Mouse (Mus musculus): ENCODE measurements around the gene Ntn1. TPM values are rescaled to one million over a fixed set of nuclear protein-coding genes. Genes with fewer than 3 reads are reported as not detected.

Ntn1 gene
- polyA plus RNA-seq, 1 experiment from 2014 or later, result 6.7 TPM

DNA sequence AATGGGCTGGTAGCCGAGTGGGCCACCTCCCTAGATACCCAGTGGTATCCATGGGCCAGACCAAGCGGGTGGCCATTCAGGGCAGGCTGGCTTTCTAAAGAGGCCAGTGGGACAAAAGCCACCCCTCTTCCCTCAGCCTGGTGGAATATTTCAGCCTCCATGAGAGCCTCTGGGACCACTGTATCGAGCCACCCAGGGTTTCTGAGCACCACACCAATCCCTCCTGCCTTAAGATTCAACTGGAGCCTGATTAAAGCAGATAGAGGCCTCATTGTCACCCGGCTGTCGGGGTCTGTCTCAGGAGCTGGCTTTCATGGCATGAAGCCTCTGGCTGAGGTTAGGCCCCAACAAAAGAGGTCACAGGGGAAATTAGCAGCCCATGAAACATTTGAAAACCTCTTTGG, 174.0 kb downstream of the Ntn1 start:
- Histone ChIP-seq H3K9me3 (ENCODE audit: control insufficient read depth, low read length) (no peaks in the 10 kb centered on the region), H3K9ac (ENCODE audit: low read length) (no peak overlapping the region), H3K27ac (ENCODE audit: low read depth) (no peak overlapping the region), H3K4me1 (replicated peaks; ENCODE audit: control insufficient read depth, insufficient read depth, low read length) (peaks cover 10% of the 10 kb centered on the region), H3K4me3 (ENCODE audit: low read depth, low read length) (no peak overlapping the region), H3K36me3 (ENCODE audit: control insufficient read depth, insufficient read depth, low read length) (no peaks in the 10 kb centered on the region; the same call in 1 of the 2 replicates), H3K4me2 (ENCODE audit: low read length) (no peak overlapping the region), H3K27me3 (replicated peaks; ENCODE audit: control insufficient read depth, insufficient read depth, low read length) (no peaks in the 10 kb centered on the region)
- no peak for DNase-seq (ENCODE audit: low spot score)
- ATAC-seq (replicated peaks; ENCODE audit: low FRiP score, low TSS enrichment, low read depth), result no peak
- 85% methylated on average over 5 of the region's 5 CpGs for WGBS

DNA sequence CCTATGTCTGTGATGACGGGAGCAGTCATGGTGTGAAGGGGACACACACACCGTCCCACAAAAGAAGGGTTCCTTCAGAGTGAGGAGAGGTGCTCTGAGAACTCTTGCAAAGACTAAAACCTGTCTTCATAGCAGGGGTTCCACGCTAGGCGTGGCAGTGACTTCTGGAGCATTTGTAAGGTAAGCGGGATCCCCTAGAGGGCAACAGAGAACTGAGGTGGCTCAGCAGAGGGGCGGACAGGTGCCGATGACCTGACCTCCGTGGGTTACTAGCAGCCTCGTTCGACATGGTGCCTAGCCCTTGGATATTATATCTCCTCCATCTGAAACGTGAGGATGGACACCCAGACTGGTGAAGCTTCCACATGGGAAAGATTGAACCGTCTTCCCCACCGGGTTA, 177.5 kb downstream of the Ntn1 start:
- H3K9ac ChIP-seq (ENCODE audit: low read length), result no peak overlapping the region
- H3K4me2 ChIP-seq (ENCODE audit: low read length), result no peak overlapping the region
- no peak overlapping the region for H3K4me3 ChIP-seq (ENCODE audit: low read depth, low read length)
- H3K27ac ChIP-seq (ENCODE audit: low read depth), result no peak overlapping the region
- DNase-seq (ENCODE audit: low spot score) (no peak), ATAC-seq (replicated peaks; ENCODE audit: low FRiP score, low TSS enrichment, low read depth) (no peak)
- no peaks in the 10 kb centered on the region for H3K4me1 ChIP-seq (replicated peaks; ENCODE audit: control insufficient read depth, insufficient read depth, low read length)
- H3K9me3 ChIP-seq (ENCODE audit: control insufficient read depth, low read length), result no peaks in the 10 kb centered on the region
- H3K36me3 ChIP-seq (ENCODE audit: control insufficient read depth, insufficient read depth, low read length), result no peaks in the 10 kb centered on the region; the same call in 1 of the 2 replicates
- WGBS, result 49% methylated on average over 13 of the region's 13 CpGs
- H3K27me3 ChIP-seq (replicated peaks; ENCODE audit: control insufficient read depth, insufficient read depth, low read length), result no peaks in the 10 kb centered on the region

DNA sequence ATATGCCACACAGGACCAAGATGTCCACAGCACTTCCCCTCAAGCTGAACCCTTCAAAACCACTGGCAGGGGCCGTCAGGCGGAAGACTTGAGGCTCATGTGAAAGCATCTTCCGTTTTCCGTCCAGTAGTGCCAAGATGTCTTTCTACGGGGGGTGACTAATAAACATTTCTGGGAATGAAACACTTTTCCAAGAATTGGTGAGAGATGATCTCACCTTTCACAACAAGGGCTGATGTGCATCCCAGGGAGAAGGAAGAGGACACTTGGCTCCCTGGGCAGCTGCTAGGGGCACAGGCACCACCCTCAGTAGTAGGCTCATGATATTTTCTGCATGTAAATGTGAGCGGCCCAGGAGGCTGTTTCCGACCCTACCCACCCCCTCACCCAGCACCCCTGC, 178.4 kb downstream of the Ntn1 start:
- Histone ChIP-seq H3K4me3 (ENCODE audit: low read depth, low read length) (no peak overlapping the region), H3K9ac (ENCODE audit: low read length) (no peak overlapping the region), H3K9me3 (ENCODE audit: control insufficient read depth, low read length) (no peaks in the 10 kb centered on the region), H3K27ac (ENCODE audit: low read depth) (no peak overlapping the region), H3K4me2 (ENCODE audit: low read length) (no peak overlapping the region), H3K4me1 (replicated peaks; ENCODE audit: control insufficient read depth, insufficient read depth, low read length) (no peaks in the 10 kb centered on the region), H3K36me3 (ENCODE audit: control insufficient read depth, insufficient read depth, low read length) (no peaks in the 10 kb centered on the region; the same call in 1 of the 2 replicates), H3K27me3 (replicated peaks; ENCODE audit: control insufficient read depth, insufficient read depth, low read length) (no peaks in the 10 kb centered on the region)
- DNase-seq (ENCODE audit: low spot score) (no peak), ATAC-seq (replicated peaks; ENCODE audit: low FRiP score, low TSS enrichment, low read depth) (no peak)
- 84% methylated on average over 7 of the region's 7 CpGs for WGBS

DNA sequence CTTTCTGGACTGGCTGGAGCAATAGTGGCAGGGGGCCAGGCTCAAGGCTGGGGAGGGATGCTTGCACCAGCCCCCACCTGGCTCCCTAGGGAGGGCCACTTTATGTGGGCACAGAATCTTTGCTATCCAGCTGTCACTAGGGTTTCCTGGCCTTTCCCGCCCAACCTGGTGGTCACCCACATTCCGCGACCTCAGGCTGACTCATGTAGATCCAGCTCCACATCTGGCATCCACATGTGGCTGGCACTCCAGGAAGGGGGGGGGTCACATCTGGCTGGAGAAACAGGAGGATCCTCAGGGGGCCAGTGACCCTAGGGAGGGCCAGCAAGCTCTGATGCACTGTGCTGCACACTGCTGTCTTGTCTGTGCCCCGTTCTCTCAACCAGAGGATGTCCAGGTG, 179.9 kb downstream of the Ntn1 start:
- Histone ChIP-seq H3K4me1 (replicated peaks; ENCODE audit: control insufficient read depth, insufficient read depth, low read length) (peaks cover 8% of the 10 kb centered on the region), H3K4me3 (ENCODE audit: low read depth, low read length) (no peak overlapping the region), H3K9me3 (ENCODE audit: control insufficient read depth, low read length) (no peaks in the 10 kb centered on the region), H3K4me2 (ENCODE audit: low read length) (no peak overlapping the region), H3K9ac (ENCODE audit: low read length) (no peak overlapping the region), H3K27ac (ENCODE audit: low read depth) (no peak overlapping the region), H3K27me3 (replicated peaks; ENCODE audit: control insufficient read depth, insufficient read depth, low read length) (no peaks in the 10 kb centered on the region), H3K36me3 (ENCODE audit: control insufficient read depth, insufficient read depth, low read length) (no peaks in the 10 kb centered on the region; the same call in 1 of the 2 replicates)
- ATAC-seq (replicated peaks; ENCODE audit: low FRiP score, low TSS enrichment, low read depth) (no peak), DNase-seq (ENCODE audit: low spot score) (no peak)
- 69% methylated on average over 4 of the region's 4 CpGs for WGBS

DNA sequence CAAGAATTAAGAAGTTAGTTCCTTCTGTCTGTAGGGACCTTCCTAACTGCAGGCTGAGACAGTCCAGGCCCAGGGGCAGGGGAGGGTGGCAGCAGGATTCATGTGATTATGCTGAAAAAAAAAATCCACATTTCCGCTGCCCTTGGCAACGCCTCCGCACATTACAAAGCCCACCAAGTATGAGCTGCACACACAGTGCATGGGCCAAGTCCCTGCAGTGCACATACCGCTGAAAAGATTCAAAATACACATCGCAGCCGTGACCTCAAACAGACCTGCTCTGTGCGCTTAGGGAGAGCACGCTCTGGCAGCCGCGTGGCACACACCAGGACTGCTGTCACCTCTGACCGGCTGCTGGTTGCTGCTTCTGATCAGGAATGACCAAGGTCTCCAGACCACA, 184.6 kb downstream of the Ntn1 start:
- 54% methylated on average over 11 of the region's 11 CpGs for WGBS

DNA sequence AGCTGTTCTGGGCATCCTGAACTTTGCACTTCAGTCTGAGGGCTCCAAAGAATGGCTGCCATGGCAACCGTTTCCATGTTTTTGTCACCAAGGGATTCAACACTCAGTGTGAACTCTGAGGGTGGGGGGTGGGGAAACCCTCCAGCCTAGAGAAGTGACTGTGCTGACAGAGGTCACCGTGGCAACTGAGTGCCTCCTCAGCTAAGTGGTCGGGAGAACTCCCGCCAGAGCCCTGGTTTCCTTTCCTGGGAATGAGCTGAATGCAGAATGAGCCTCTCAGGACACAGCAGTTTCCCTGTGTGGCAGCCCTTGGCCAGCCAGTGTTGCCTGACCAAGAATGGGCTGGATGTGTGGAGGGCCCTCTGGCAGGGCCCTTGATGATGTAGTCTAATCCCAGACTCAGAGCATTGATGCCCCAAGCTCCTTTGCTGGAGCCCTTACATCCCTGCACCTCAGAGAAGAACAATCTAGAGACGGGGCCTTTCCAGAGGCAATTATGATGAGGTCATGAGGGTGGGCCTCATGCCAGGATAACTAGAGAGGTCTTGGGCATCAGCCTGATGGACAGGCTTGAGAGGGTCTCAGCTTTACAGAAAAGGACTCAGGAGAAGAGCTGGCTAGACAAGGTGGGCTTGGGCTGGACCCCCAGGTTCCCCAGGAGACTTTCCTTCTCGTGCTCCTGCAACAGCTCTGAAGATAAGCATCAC, 185.3 kb downstream of the Ntn1 start:
- H3K9ac ChIP-seq (ENCODE audit: low read length), result no peak overlapping the region
- no peak for DNase-seq (ENCODE audit: low spot score)
- ATAC-seq (replicated peaks; ENCODE audit: low FRiP score, low TSS enrichment, low read depth), result no peak
- H3K4me1 ChIP-seq (replicated peaks; ENCODE audit: control insufficient read depth, insufficient read depth, low read length), result peaks cover 26% of the 10 kb centered on the region
- 0 out of 2 replicates have a peak overlapping the region, but pooled peaks have one; percentile 3 for H3K27ac ChIP-seq (ENCODE audit: low read depth)
- no peaks in the 10 kb centered on the region for H3K27me3 ChIP-seq (replicated peaks; ENCODE audit: control insufficient read depth, insufficient read depth, low read length)
- H3K4me2 ChIP-seq (ENCODE audit: low read length), result no peak overlapping the region
- H3K4me3 ChIP-seq (ENCODE audit: low read depth, low read length), result no peak overlapping the region
- H3K36me3 ChIP-seq (ENCODE audit: control insufficient read depth, insufficient read depth, low read length), result no peaks in the 10 kb centered on the region
- no peaks in the 10 kb centered on the region for H3K9me3 ChIP-seq (ENCODE audit: control insufficient read depth, low read length)
- WGBS, result 38% methylated on average over 6 of the region's 6 CpGs

More for the DNA sequence above, 184.6 kb downstream of the Ntn1 start:
- Histone ChIP-seq H3K27me3 (replicated peaks; ENCODE audit: control insufficient read depth, insufficient read depth, low read length) (no peaks in the 10 kb centered on the region), H3K27ac (ENCODE audit: low read depth) (no peak overlapping the region), H3K4me2 (ENCODE audit: low read length) (no peak overlapping the region), H3K9me3 (ENCODE audit: control insufficient read depth, low read length) (no peaks in the 10 kb centered on the region), H3K36me3 (ENCODE audit: control insufficient read depth, insufficient read depth, low read length) (no peaks in the 10 kb centered on the region), H3K4me1 (replicated peaks; ENCODE audit: control insufficient read depth, insufficient read depth, low read length) (peaks cover 26% of the 10 kb centered on the region), H3K9ac (ENCODE audit: low read length) (no peak overlapping the region), H3K4me3 (ENCODE audit: low read depth, low read length) (no peak overlapping the region)
- DNase-seq (ENCODE audit: low spot score) (no peak), ATAC-seq (replicated peaks; ENCODE audit: low FRiP score, low TSS enrichment, low read depth) (no peak)

DNA sequence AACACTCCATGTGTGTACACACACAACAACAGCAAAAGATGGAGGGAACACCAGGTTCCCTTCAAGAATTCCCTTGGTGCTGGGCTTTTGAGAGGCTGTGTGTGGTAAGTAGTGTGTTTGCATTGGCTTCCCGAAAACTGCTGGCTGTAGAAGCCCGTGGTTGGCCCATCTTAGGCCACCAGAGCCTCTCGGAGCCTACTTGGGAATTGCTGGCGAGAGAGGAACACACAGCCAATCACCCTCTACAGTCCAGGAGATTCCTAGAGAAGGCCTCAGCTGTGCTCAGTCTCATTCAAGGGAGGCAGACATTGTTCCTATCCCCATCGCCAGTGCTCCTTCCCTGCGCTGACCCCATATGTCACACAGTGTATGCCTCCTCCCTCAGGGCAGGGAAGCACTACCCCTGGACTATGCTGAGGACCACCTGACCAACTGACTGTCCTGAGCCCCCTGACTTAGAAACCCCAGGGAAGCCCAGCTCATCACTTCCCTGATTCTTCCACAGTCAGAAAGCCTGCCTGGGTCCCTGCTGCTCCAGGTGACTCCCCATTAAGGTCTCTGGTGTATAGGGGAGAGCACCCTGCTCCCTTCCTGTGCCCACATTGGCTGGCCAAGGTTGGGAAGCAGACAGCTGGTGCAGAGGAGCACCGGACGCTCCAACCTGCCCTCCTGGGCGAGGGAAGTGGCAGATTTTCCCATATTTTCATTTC, 186.0 kb downstream of the Ntn1 start:
- ATAC-seq (replicated peaks; ENCODE audit: low FRiP score, low TSS enrichment, low read depth) (no peak), DNase-seq (ENCODE audit: low spot score) (no peak)
- Histone ChIP-seq H3K27ac (ENCODE audit: low read depth) (no peak overlapping the region), H3K9me3 (ENCODE audit: control insufficient read depth, low read length) (no peaks in the 10 kb centered on the region), H3K9ac (ENCODE audit: low read length) (no peak overlapping the region), H3K27me3 (replicated peaks; ENCODE audit: control insufficient read depth, insufficient read depth, low read length) (no peaks in the 10 kb centered on the region), H3K36me3 (ENCODE audit: control insufficient read depth, insufficient read depth, low read length) (no peaks in the 10 kb centered on the region), H3K4me2 (ENCODE audit: low read length) (no peak overlapping the region), H3K4me1 (replicated peaks; ENCODE audit: control insufficient read depth, insufficient read depth, low read length) (peaks cover 26% of the 10 kb centered on the region), H3K4me3 (ENCODE audit: low read depth, low read length) (no peak overlapping the region)
- WGBS, result 86% methylated on average over 9 of the region's 9 CpGs

DNA sequence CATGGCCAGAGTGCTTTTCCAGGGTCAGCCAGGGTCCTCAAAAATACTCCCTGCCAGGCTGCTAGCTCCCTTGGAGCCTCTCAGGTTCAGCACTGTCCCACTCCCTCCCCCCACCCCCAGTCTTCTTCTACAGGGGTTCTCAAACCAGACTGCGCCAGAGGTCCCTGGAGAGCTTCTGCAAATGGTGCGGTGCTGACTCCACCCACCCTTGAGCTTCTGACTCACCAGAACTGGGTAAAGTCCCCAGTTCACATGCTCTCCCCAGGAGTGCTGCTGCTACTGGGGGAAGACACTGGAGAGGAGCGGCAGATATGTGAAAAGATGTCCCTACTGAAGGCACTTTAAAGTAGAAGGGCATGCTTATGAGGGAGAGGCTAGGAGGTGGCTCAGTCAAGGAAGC, 186.7 kb downstream of the Ntn1 start:
- Histone ChIP-seq H3K4me3 (ENCODE audit: low read depth, low read length) (no peak overlapping the region), H3K27me3 (replicated peaks; ENCODE audit: control insufficient read depth, insufficient read depth, low read length) (no peaks in the 10 kb centered on the region), H3K4me1 (replicated peaks; ENCODE audit: control insufficient read depth, insufficient read depth, low read length) (peaks cover 28% of the 10 kb centered on the region), H3K4me2 (ENCODE audit: low read length) (no peak overlapping the region), H3K27ac (ENCODE audit: low read depth) (no peak overlapping the region), H3K9me3 (ENCODE audit: control insufficient read depth, low read length) (no peaks in the 10 kb centered on the region), H3K9ac (ENCODE audit: low read length) (no peak overlapping the region), H3K36me3 (ENCODE audit: control insufficient read depth, insufficient read depth, low read length) (no peaks in the 10 kb centered on the region)
- DNase-seq (ENCODE audit: low spot score) (no peak), ATAC-seq (replicated peaks; ENCODE audit: low FRiP score, low TSS enrichment, low read depth) (no peak)
- WGBS, result 72% methylated on average over 3 of the region's 3 CpGs

Measured in intestine, embryonic 14.5 days (tissue).